Mouse (Mus musculus) CD4-positive, CD25-positive, alpha-beta regulatory T cell, adult 4 months (primary cell): Measurements from ENCODE around the gene Nckipsd. TPM values are rescaled to one million over a fixed set of nuclear protein-coding genes. Genes with fewer than 3 reads are reported as not detected.
A peak's percentile ranks its signal among the peaks of the same experiment; 100 is the strongest.

Experiments
- ATAC-seq: one replicate; pipeline ENCODE4 v1.8.0; 2017
- polyA plus RNA-seq, 2 experiments: library from polyadenylated mRNA; unstranded; fragments of 100-300 nt; shearing (Covaris generic); gene quantifications; one replicate each; pipeline ENCODE4 v1.2.1; 2017

Nckipsd gene
- polyA plus RNA-seq, 2 experiments from 2014 or later: 7.5 to 7.8 TPM

GRCm38 (mm10) chr9:108853635-108854240, 45.6 kb downstream of the Nckipsd start:
- ATAC-seq: peak; percentile 99

GRCm38 (mm10) chr9:108854241-108854696, 46.1 kb downstream of the Nckipsd start:
- ATAC-seq: peak; percentile 69

- no peak for ATAC-seq
Measured at GRCm38 (mm10) chr9:108855335-108855734, 47.2 kb downstream of the Nckipsd start.

GRCm38 (mm10) chr9:108858792-108859527, 50.8 kb downstream of the Nckipsd start:
- ATAC-seq: no peak

Other genes with a start within 250 kb of the Nckipsd start
- 100 to 1,000 TPM; 155 to 180 TPM for gene Impdh2, start 248.1 kb upstream of the Nckipsd start, polyA plus RNA-seq
- 10 to 100 TPM; 48.0 to 61.4 TPM for gene Ndufaf3, start 240.9 kb upstream of the Nckipsd start, polyA plus RNA-seq
- 10 to 100 TPM; 65.5 to 75.7 TPM for gene Dalrd3, start 238.5 kb upstream of the Nckipsd start, polyA plus RNA-seq
- 10 to 100 TPM; 29.8 to 56.5 TPM for gene Wdr6, start 229.6 kb upstream of the Nckipsd start, polyA plus RNA-seq
- gene P4htm, start 210.7 kb upstream of the Nckipsd start, polyA plus RNA-seq: 10 to 100 TPM in 1 of 2 experiments, 1 to 10 TPM in 1; 7.8 to 15.5 TPM
- 10 to 100 TPM; 61.3 to 92.7 TPM for gene Arih2, start 159.0 kb upstream of the Nckipsd start, polyA plus RNA-seq
- 10 to 100 TPM; 40.4 to 61.1 TPM for gene Slc25a20, start 146.3 kb upstream of the Nckipsd start, polyA plus RNA-seq
- gene Prkar2a, start 119.1 kb upstream of the Nckipsd start, polyA plus RNA-seq: 1 to 10 TPM; 3.7 to 6.7 TPM
- 10 to 100 TPM; 20.1 to 27.6 TPM for gene Ip6k2, start 24.6 kb upstream of the Nckipsd start, polyA plus RNA-seq
- gene Celsr3, start 18.0 kb downstream of the Nckipsd start, polyA plus RNA-seq: under 1 TPM in 1 of 2 experiments, not detected in 1; 0.05 TPM
- gene Slc26a6, start 44.9 kb downstream of the Nckipsd start, polyA plus RNA-seq: 10 to 100 TPM in 1 of 2 experiments, 1 to 10 TPM in 1; 8.2 to 24.2 TPM
- gene Tmem89, start 106.3 kb downstream of the Nckipsd start, polyA plus RNA-seq: under 1 TPM in 1 of 2 experiments, not detected in 1; 0.46 TPM
- gene Uqcrc1, start 128.3 kb downstream of the Nckipsd start, polyA plus RNA-seq: 100 to 1,000 TPM; 182 to 369 TPM
- not detected for gene Col7a1, start 145.2 kb downstream of the Nckipsd start, polyA plus RNA-seq
- not detected for gene Ucn2, start 177.6 kb downstream of the Nckipsd start, polyA plus RNA-seq
- gene Pfkfb4, start 183.4 kb downstream of the Nckipsd start, polyA plus RNA-seq: 10 to 100 TPM in 1 of 2 experiments, 1 to 10 TPM in 1; 6.1 to 12.7 TPM
- gene Shisa5, start 230.2 kb downstream of the Nckipsd start, polyA plus RNA-seq: 1,000 to 10,000 TPM; 3,771 to 6,921 TPM